Mouse (Mus musculus) olfactory bulb, adult 2 months (tissue): Measurements from ENCODE around the gene Ergic2. TPM values are rescaled to one million over a fixed set of nuclear protein-coding genes. Genes with fewer than 3 reads are reported as not detected.

Experiments used
- H3K27ac ChIP-seq: fragments of 200-500 bp; 2 replicates; pipeline ENCODE4 v1.5.1; 2012; ENCODE audit warnings: low read depth, low read length; ENCODE audit not compliant: insufficient read depth
- H3K4me1 ChIP-seq: fragments of 200-500 bp; 2 replicates; pipeline ENCODE4 v1.6.1; 2012; ENCODE audit warnings: low read length; ENCODE audit not compliant: control insufficient read depth, insufficient read depth
- H3K4me3 ChIP-seq: fragments of 200-500 bp; 2 replicates; pipeline ENCODE4 v1.5.1; 2012; ENCODE audit warnings: mild to moderate bottlenecking, low read depth, low read length, moderate library complexity; ENCODE audit not compliant: insufficient read depth
- CTCF ChIP-seq: fragments of 200-500 bp; IDR thresholded peaks from 2 replicates; pipeline ENCODE4 v1.5.1; 2012; ENCODE audit warnings: low read depth, mild to moderate bottlenecking, low read length, moderate library complexity; ENCODE audit not compliant: insufficient read depth
- POLR2A ChIP-seq: fragments of 200-500 bp; IDR thresholded peaks from 2 replicates; pipeline ENCODE4 v1.6.1; 2012; ENCODE audit warnings: mild to moderate bottlenecking, low read depth, low read length, moderate library complexity; ENCODE audit not compliant: insufficient read depth
- WGBS: fragments of 180-500 bp; shearing (Covaris S2); methylation state at CpG from one replicate; pipeline ENCODE4 v1.1.7; 2018; 5-methylcytosine and 5-hydroxymethylcytosine counted together
- polyA plus RNA-seq: library from polyadenylated mRNA; stranded (reverse); fragments of >200 nt; gene quantifications from 2 replicates; pipeline ENCODE4 v1.2.4, GENCODE M21; 2012; ENCODE audit warnings: low replicate concordance; ENCODE audit not compliant: missing spikeins, insufficient read depth, insufficient read length

The Ergic2 gene
- polyA plus RNA-seq, 1 experiment: not detected

DNA sequence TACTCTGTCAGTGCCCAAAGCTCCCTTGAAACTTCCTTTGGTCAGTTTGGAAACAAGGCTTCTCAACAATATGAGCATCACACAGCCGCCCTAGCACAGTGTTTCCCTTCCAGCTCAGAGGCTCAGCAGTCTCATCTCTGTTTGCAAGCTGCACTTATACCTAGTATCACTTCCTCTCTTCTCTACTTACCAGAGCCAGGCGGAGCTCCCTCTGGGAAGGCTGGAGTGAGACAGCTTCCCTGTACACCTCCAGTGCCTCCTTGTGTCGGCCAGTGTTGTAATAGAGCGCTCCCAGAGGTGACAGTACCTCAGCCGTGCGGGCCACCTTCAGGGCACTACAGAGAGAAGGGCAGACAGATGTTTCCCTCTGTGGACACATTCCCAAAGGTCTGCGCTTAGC, 34.4 kb upstream of the Ergic2 start:
- Histone ChIP-seq H3K4me1 (no peaks in the 10 kb centered on the region), H3K27ac (no peak overlapping the region), H3K4me3 (no peak overlapping the region)
- TF ChIP-seq CTCF (no peak), POLR2A (no peak)
- WGBS: 77% methylated on average over 7 of the region's 7 CpGs

DNA sequence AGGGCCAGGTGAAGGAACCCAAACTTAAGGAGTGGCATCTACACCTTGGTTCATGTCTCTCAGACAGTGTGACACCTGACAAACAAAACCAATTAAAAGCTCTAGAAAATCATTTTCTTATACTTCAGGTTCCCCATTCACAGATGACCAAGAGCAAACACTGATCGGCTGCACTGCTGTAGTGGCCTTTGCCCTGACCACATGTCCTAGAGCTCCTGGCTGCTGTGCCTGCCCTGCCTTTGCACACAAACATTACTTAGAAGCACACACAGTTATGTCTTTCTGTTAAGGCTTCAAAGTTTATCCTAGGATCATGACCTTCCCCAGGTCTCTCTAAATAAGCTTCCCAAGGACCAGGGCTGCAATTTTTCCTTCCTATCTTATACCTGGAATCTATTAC, 32.7 kb upstream of the Ergic2 start:
- H3K4me3 ChIP-seq: no peak overlapping the region
- TF ChIP-seq CTCF (no peak), POLR2A (no peak)
- 87% methylated on average over 1 of the region's 1 CpGs for WGBS
- H3K27ac ChIP-seq: no peak overlapping the region
- H3K4me1 ChIP-seq: no peaks in the 10 kb centered on the region

DNA sequence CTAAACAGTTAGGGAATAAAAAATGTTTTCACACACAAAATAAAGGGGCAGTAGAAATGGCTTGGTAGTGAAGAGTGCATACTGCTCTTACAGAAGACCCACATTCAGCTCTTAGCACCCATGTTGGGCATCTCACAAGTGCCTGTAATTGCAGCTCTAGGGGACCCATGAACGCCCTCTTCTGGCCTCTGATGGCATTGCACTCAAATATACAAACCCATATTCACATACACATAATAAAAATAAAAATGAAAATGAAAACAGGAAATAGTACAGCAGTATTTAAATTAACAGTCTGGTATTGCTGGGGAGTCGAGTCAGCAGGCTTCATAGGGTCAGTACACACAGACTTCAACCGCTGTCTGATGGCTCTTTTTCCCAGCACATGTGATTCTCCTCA, 30.1 kb upstream of the Ergic2 start:
- Histone ChIP-seq H3K4me3 (no peak overlapping the region), H3K27ac (no peak overlapping the region), H3K4me1 (peaks cover 4% of the 10 kb centered on the region)
- TF ChIP-seq CTCF (no peak), POLR2A (no peak)
- 67% methylated on average over 3 of the region's 3 CpGs for WGBS

DNA sequence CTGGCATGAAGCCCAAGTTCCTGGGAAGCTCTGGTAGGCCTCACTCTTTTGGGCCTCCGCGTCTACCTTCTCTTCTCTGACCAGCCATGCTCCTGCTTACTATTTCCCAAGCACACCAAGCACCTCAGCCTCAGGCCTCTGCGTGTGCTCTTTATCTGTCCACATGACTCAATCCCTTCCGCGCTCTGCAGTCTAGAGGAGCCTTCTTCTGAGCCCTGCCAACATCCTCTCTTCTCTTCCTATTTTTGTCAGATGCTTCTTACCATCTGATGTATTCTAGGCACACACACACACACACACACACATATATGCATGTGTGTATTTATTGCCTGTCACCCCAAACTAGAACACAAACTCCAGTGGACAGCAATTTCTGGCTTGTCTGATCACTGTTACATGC, 29.5 kb upstream of the Ergic2 start:
- Histone ChIP-seq H3K27ac (no peak overlapping the region), H3K4me1 (peaks cover 4% of the 10 kb centered on the region), H3K4me3 (no peak overlapping the region)
- TF ChIP-seq CTCF (no peak), POLR2A (no peak)
- 88% methylated on average over 5 of the region's 5 CpGs for WGBS

DNA sequence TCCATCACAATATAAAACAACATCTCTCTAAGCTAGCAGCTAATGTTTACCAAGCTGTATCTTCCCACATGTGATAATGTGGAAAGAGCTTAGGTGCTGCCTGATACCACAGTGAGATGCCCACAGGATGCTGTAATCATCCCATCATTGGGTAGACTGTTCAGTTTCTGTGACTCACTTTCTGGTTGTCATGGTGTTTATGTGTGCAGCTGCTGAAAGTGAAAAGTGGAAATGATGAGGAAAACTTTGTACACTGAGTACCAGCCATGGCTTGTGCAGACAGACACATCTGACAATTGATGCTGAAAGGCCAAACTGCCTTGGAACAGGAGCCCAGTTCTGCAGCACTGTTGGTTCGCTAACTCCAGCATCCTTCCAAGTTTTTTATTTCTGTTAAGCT, 27.1 kb upstream of the Ergic2 start:
- 0 out of 2 replicates have a peak overlapping the region, but pooled peaks have one; percentile 48 for H3K27ac ChIP-seq
- peaks cover 11% of the 10 kb centered on the region for H3K4me1 ChIP-seq
- WGBS: 87% methylated on average over 1 of the region's 1 CpGs
- no peak overlapping the region for H3K4me3 ChIP-seq
- TF ChIP-seq CTCF: no peak
- no peak for TF ChIP-seq POLR2A

DNA sequence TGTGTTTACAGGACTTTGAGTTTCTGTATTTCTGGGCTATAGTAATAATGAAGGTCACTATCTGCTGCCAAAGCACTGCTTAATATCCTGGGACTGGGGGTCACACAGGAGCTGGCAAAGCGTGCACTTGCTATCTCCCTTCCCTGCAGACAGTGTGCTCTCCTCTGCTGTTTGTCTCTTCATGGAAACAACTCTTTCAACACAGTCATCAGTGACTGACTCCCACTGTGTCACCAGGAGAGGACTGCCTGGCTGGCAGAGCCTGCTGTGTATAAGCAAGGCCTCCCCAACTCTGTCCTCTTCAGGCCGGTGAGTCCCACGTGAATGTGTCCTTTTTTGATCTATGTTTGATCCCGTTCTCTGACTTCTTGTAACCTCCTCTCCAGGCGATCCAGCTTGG, 25.3 kb upstream of the Ergic2 start:
- Histone ChIP-seq H3K4me3 (no peak overlapping the region), H3K27ac (peak overlapping the region; percentile 37), H3K4me1 (peaks cover 12% of the 10 kb centered on the region)
- TF ChIP-seq POLR2A (no peak), CTCF (no peak)
- WGBS: 52% methylated on average over 5 of the region's 5 CpGs

DNA sequence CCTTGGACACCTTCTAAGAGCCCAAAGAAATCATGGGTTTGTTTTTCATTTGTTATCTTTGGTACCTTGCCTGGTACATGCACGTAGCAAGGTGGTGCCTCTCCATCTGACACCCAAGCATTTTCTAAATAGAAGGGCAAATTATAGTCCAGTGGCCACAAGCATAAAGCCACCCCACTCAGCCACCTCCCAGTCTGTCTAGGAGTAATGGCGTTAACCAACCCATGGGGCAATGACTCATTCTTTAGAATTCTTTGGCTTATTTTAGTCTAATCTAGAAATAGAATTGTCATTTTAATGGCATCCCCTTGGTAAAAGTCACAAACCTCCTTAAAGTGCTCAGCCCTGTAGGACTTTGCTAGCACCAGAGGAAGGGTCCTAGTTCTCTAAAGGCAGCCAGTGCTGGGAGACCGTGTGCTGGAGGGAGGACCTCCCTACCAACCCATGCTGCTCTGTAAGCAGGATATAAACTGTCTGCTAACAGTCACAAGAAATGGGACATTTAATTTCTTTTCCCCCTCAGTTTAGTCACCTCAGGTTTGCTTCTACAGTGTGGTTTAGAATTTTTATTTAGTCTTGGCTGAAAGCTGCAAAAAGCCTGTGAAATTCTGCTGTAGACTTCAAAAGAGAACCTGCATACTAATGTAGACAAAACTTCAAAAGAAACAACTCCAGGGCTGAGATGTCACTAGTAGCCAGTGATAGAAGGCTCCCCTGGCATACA, 22.1 kb upstream of the Ergic2 start:
- peak overlapping the region; percentile 85 for H3K27ac ChIP-seq
- no peak for TF ChIP-seq CTCF
- TF ChIP-seq POLR2A: no peak

DNA sequence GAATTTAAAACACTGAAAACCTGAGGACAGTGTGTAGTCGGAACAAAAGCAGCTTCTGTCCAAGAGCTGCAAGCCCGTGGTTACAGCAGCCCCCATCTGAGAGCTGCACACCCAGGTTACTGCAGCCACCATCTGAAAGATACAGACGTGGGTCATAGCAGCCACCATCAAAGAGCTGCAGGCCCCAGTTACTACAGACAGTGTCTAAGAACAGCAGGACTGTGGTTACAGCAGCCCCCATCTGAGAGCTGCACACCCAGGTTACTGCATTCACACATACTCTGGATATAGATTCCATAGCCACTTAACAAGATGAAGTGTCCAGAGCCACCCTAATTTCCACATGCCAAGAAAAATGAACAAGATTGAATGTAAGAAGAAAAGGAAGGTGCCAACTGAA, 15.4 kb upstream of the Ergic2 start:
- WGBS: 49% methylated on average over 3 of the region's 3 CpGs
- Histone ChIP-seq H3K4me1 (no peaks in the 10 kb centered on the region), H3K4me3 (no peak overlapping the region), H3K27ac (no peak overlapping the region)
- TF ChIP-seq CTCF: no peak
- no peak for TF ChIP-seq POLR2A

More for the DNA sequence above, 22.1 kb upstream of the Ergic2 start:
- no peak overlapping the region for H3K4me3 ChIP-seq
- WGBS: 26% methylated on average over 3 of the region's 3 CpGs
- peaks cover 12% of the 10 kb centered on the region for H3K4me1 ChIP-seq

DNA sequence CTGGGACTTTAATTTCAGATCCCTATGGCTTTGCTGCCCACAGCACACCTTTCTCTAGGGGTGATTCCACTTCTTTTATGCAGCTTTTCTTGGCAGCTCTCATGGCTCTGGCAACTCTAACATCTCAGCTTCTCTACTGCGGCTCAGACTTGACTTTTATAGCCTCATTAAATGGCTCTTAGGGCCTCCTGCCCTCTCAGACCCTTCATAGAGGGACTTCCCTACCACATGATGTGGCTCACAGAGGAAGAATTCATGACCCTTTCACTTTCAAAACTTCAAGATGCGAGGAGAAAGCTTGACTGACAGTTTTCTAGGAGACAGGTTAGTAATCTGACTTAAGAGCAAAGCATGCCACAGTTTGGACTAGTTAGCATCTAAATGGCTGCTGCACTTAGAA, 10.5 kb upstream of the Ergic2 start:
- Histone ChIP-seq H3K4me1 (no peaks in the 10 kb centered on the region), H3K4me3 (no peak overlapping the region), H3K27ac (no peak overlapping the region)
- WGBS: 77% methylated on average over 2 of the region's 2 CpGs
- TF ChIP-seq CTCF (no peak), POLR2A (no peak)
